Mouse (Mus musculus) G1E (cell line): Measurements from ENCODE around the gene Cdip1. TPM values are rescaled to one million over a fixed set of nuclear protein-coding genes. Genes with fewer than 3 reads are reported as not detected.
"Not testable (repeated sequence)": the region's sequence is repeated elsewhere in the genome, so short reads cannot be mapped to it uniquely, and the experiment has no call there.

Experiments used
- ATAC-seq: 2 replicates; pipeline ENCODE4 v1.8.0; 2016; ENCODE audit warnings: mild to moderate bottlenecking; ENCODE audit not compliant: insufficient number of reproducible peaks, poor library complexity, low FRiP score, severe bottlenecking; ENCODE audit errors: extremely low read depth
- DNase-seq: peaks from one replicate; pipeline ENCODE4 v3.0.0; 2012; ENCODE audit warnings: low spot score
- H3K27me3 ChIP-seq: 2 replicates; pipeline ENCODE4 v1.6.1; 2012; ENCODE audit warnings: mild to moderate bottlenecking, low read length, inconsistent platforms; ENCODE audit not compliant: insufficient read depth
- H3K36me3 ChIP-seq: replicated peaks from 2 replicates; pipeline ENCODE3; 2012; ENCODE audit warnings: mild to moderate bottlenecking, inconsistent platforms
- H3K4me1 ChIP-seq: 2 replicates; pipeline ENCODE4 v1.6.1; 2012; ENCODE audit warnings: low read depth, low read length, inconsistent platforms, mixed read lengths; ENCODE audit not compliant: insufficient read depth
- H3K4me3 ChIP-seq: 2 replicates; pipeline ENCODE4 v1.5.1; 2012; ENCODE audit warnings: low read depth, mild to moderate bottlenecking, inconsistent platforms, low read length, moderate library complexity, mixed read lengths
- H3K9me3 ChIP-seq: replicated peaks from 2 replicates; pipeline ENCODE4 v1.6.1; 2012; ENCODE audit warnings: inconsistent platforms
- CTCF ChIP-seq: IDR thresholded peaks from 2 replicates; pipeline ENCODE4 v1.5.1; 2012; ENCODE audit warnings: low read depth, low read length, inconsistent platforms, mixed read lengths
- GATA1 ChIP-seq: IDR thresholded peaks from 2 replicates; pipeline ENCODE4 v1.6.1; 2012; ENCODE audit warnings: borderline replicate concordance, low read length, inconsistent platforms, mixed read lengths
- GATA2 ChIP-seq: IDR thresholded peaks from 2 replicates; pipeline ENCODE4 v1.6.1; 2012; ENCODE audit warnings: low read depth, low read length, inconsistent platforms, borderline replicate concordance
- POLR2AphosphoS5 ChIP-seq: IDR thresholded peaks from 2 replicates; pipeline ENCODE4 v1.6.1; 2012; ENCODE audit warnings: low read depth, low read length, inconsistent platforms; ENCODE audit not compliant: insufficient replicate concordance
- TAL1 ChIP-seq: conservative IDR thresholded peaks from 2 replicates; pipeline ENCODE4 v1.6.1; 2012; ENCODE audit warnings: low read depth, low read length, inconsistent platforms, mixed read lengths
- polyA plus RNA-seq: library from polyadenylated mRNA; stranded (reverse); fragments of >175 nt; gene quantifications from 2 replicates; pipeline ENCODE4 v1.2.3, GENCODE M21; 2012
- total RNA-seq, 2 experiments: library from RNA; stranded (forward) in 1 of 2; stranded (reverse) in 1 of 2; fragments of 200-1000 nt in 1 of 2; fragments of >200 nt in 1 of 2; fragmentation: Nextera tagmentation in 1 of 2; gene quantifications; 2 replicates each; pipeline ENCODE4 v1.2.3; 2014 to 2017

Cdip1 gene
- total and polyA plus RNA-seq, 3 experiments, result 12.0 to 31.9 (median 16.2) TPM

DNA sequence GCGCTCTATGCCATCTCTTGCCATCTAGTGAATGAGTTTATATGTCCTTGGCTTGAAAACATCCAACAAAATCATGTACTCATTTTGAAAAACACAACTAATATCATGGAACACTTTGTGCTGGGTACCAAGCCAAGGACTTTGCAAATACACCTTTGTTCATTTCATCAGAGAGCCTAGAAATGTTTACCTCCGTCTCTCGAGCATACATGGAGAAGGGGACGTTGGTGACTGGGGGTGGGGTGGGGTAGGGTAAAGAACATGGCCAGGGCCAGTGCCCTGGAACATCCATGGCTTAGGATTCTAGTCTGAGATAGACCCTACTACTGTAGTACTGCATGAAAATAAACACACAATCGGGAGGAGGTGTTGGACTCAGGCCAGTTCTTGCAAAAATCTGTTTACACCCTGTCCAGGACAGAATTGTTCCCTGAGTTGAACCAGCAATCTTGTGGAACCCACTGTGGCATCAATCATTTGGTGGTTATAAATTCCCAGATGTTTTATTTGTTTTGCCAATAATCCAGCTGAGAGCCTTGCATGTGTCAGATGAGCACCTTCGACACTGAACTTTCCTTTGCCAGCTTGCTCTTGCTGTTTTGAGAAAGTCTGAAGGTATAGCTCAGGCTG lies 39.3 kb upstream of the Cdip1 start:
- Histone ChIP-seq H3K27me3 (peaks cover 18% of the 10 kb centered on the region), H3K9me3 (no peaks in the 10 kb centered on the region), H3K4me3 (no peak overlapping the region), H3K36me3 (no peaks in the 10 kb centered on the region), H3K4me1 (peaks cover 3% of the 10 kb centered on the region; the same call in 1 of the 2 replicates)
- DNase-seq (no peak), ATAC-seq (no peak)
- TF ChIP-seq CTCF (no peak), GATA1 (no peak), GATA2 (no peak), POLR2AphosphoS5 (no peak), TAL1 (no peak)

- Histone ChIP-seq H3K36me3 (no peaks in the 10 kb centered on the region), H3K27me3 (peaks cover 18% of the 10 kb centered on the region)
Measured at GRCm38 (mm10) chr16:4827639-4828038, 37.5 kb upstream of the Cdip1 start.

DNA sequence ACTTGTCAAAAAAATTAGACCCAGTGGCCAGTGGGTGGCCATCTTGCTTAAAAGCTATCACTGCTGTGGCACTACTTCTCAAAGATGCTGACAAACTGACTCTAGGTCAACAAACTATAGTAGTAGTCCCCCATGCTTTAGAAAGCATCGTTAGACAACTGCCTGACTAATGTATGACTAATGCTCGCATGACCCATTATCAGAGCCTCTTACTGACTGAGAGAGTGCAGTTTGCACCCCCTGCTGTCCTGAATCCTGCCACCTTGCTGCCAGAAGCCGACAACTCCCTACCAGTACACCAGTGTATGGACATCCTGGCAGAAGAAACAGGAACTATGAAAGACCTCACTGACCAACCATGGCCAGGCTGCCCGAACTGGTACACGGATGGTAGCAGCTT lies 34.4 kb upstream of the Cdip1 start:
- not testable (repeated sequence) for ATAC-seq, H3K4me1 ChIP-seq, DNase-seq, H3K4me3 ChIP-seq, H3K36me3 ChIP-seq
- Histone ChIP-seq H3K9me3 (peaks cover 16% of the 10 kb centered on the region), H3K27me3 (peaks cover 18% of the 10 kb centered on the region)

More at GRCm38 (mm10) chr16:4827639-4828038, 37.5 kb upstream of the Cdip1 start:
- ATAC-seq (no peak), DNase-seq (no peak)
- Histone ChIP-seq H3K4me1 (peaks cover 3% of the 10 kb centered on the region; the same call in 1 of the 2 replicates), H3K9me3 (no peaks in the 10 kb centered on the region), H3K4me3 (no peak overlapping the region)
- TF ChIP-seq GATA2 (no peak), POLR2AphosphoS5 (no peak), CTCF (no peak), TAL1 (no peak), GATA1 (no peak)

GRCm38 (mm10) chr16:4818349-4818748 lies 28.3 kb upstream of the Cdip1 start:
- Histone ChIP-seq H3K4me3 (no peak overlapping the region), H3K4me1 (no peaks in the 10 kb centered on the region), H3K9me3 (peaks cover 16% of the 10 kb centered on the region), H3K27me3 (no peaks in the 10 kb centered on the region), H3K36me3 (no peaks in the 10 kb centered on the region)
- ATAC-seq (no peak), DNase-seq (no peak)
- TF ChIP-seq GATA1, result no peak
- TF ChIP-seq CTCF, result no peak
- TF ChIP-seq POLR2AphosphoS5, result no peak
- TF ChIP-seq GATA2, result no peak
- no peak for TF ChIP-seq TAL1

DNA sequence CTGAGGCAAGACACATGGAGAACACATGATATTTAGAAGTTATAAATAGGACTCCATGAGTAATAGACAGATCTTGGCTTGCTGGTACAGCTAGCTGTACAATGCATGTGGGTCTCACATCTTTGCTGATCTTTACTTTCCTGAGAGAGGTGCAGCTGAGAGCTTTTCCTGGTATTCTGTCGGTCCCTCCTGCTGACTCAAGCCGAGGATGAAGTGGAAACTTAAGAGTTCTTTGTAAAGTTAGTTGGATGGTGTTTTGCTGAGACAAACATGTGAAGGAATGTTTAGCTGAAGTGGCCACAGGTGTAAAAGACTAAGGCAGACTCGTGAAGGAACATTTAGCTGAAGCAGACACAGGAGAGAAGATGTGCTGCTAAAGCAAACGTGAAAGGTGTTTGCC lies 6.5 kb upstream of the Cdip1 start:
- H3K27me3 ChIP-seq, result peaks cover 3% of the 10 kb centered on the region
- ATAC-seq (no peak), DNase-seq (no peak)
- H3K4me1 ChIP-seq, result no peaks in the 10 kb centered on the region
- TF ChIP-seq GATA2 (no peak), CTCF (no peak), POLR2AphosphoS5 (no peak), TAL1 (no peak), GATA1 (no peak)
- no peaks in the 10 kb centered on the region for H3K9me3 ChIP-seq
- H3K4me3 ChIP-seq, result no peak overlapping the region
- H3K36me3 ChIP-seq, result no peaks in the 10 kb centered on the region

GRCm38 (mm10) chr16:4791332-4791731 lies 1.2 kb upstream of the Cdip1 start:
- DNase-seq (no peak), ATAC-seq (no peak)
- H3K4me1 ChIP-seq, result peaks cover 25% of the 10 kb centered on the region
- peaks cover 3% of the 10 kb centered on the region for H3K27me3 ChIP-seq
- H3K36me3 ChIP-seq, result peaks cover 5% of the 10 kb centered on the region
- TF ChIP-seq TAL1 (no peak), GATA1 (no peak), POLR2AphosphoS5 (no peak)
- H3K4me3 ChIP-seq, result no peak overlapping the region
- H3K9me3 ChIP-seq, result no peaks in the 10 kb centered on the region

DNA sequence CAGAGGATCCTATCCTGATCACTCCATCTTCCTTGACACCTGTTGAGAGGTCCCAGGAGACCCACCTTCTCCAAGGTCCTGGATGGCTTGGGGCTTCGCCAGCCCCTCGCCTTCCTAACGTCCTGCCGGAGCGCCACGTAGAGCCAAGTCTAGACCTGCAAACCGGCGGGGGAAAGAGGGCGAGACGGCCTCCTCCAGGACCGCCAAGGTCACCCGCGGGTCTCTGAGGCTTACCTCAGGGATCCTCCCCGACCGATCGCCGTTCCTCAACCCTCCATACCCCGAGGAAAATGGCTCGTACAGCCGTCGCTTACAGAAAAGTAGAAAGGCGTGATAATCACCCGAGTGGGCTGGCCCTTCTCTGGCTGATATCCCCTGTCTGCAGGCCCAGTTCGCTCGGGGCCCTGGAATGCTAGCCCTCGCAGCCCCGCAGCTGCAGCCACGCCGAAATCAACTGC lies 752 bp downstream of the Cdip1 start:
- ATAC-seq (no peak), DNase-seq (no peak)
- H3K9me3 ChIP-seq, result no peaks in the 10 kb centered on the region
- H3K27me3 ChIP-seq, result no peaks in the 10 kb centered on the region; the same call in 1 of the 2 replicates
- TF ChIP-seq CTCF (no peak), POLR2AphosphoS5 (no peak), TAL1 (no peak), GATA2 (no peak), GATA1 (no peak)
- peaks cover 10% of the 10 kb centered on the region for H3K36me3 ChIP-seq
- peak overlapping the region; percentile 85 for H3K4me3 ChIP-seq
- peaks cover 25% of the 10 kb centered on the region for H3K4me1 ChIP-seq
